Mouse (Mus musculus) limb, embryonic 13.5 days (tissue): Measurements from ENCODE around the gene Methig1. TPM values are rescaled to one million over a fixed set of nuclear protein-coding genes. Genes with fewer than 3 reads are reported as not detected.
"Not testable (repeated sequence)": the region's sequence is repeated elsewhere in the genome, so short reads cannot be mapped to it uniquely, and the experiment has no call there.

Experiments used
- ATAC-seq: fragments of 200-750 bp; cut with Nextera tagmentation; 2 replicates; pipeline ENCODE4 v1.8.0; 2017; ENCODE audit warnings: low read depth, moderate number of reproducible peaks, moderate TSS enrichment; ENCODE audit not compliant: low FRiP score
- H3K27ac ChIP-seq: fragments of 300-500 bp; sonication (generic); 2 replicates; pipeline ENCODE4 v1.5.1; 2015; ENCODE audit warnings: inconsistent platforms, mild to moderate bottlenecking, moderate library complexity
- H3K27me3 ChIP-seq: fragments of 300-500 bp; sonication (generic); 2 replicates; pipeline ENCODE4 v1.6.1; 2015; ENCODE audit warnings: mild to moderate bottlenecking, inconsistent platforms
- H3K36me3 ChIP-seq: fragments of 300-500 bp; sonication (generic); 2 replicates; pipeline ENCODE4 v1.6.1; 2015; ENCODE audit warnings: inconsistent platforms, mild to moderate bottlenecking, moderate library complexity
- H3K4me1 ChIP-seq: fragments of 300-500 bp; sonication (generic); 2 replicates; pipeline ENCODE4 v1.6.1; 2015; ENCODE audit warnings: inconsistent platforms
- H3K4me2 ChIP-seq: fragments of 300-500 bp; sonication (generic); replicated peaks from 2 replicates; pipeline ENCODE4 v1.6.1; 2015; ENCODE audit warnings: inconsistent platforms, mild to moderate bottlenecking, moderate library complexity
- H3K4me3 ChIP-seq: fragments of 300-500 bp; sonication (generic); 2 replicates; pipeline ENCODE4 v1.5.1; 2015; ENCODE audit warnings: moderate library complexity, mild to moderate bottlenecking, inconsistent platforms
- H3K9ac ChIP-seq: fragments of 300-500 bp; sonication (generic); 2 replicates; pipeline ENCODE4 v1.6.1; 2015; ENCODE audit warnings: mild to moderate bottlenecking, inconsistent platforms
- H3K9me3 ChIP-seq: fragments of 300-500 bp; sonication (generic); 2 replicates; pipeline ENCODE4 v1.6.1; 2016; ENCODE audit warnings: inconsistent platforms
- WGBS: fragments of 180-500 bp; shearing (Covaris S2); methylation state at CpG from one replicate; pipeline ENCODE4 v1.1.7; 2015; 5-methylcytosine and 5-hydroxymethylcytosine counted together
- polyA plus RNA-seq: library from polyadenylated mRNA; unstranded; fragments of >200 nt; fragmentation: Nextera tagmentation; extraction: Ambion mirVana; gene quantifications from 2 replicates; pipeline ENCODE4 v1.2.1, GENCODE M21; 2015

The Methig1 gene
- polyA plus RNA-seq, 1 experiment from 2014 or later = 0.10 TPM

DNA sequence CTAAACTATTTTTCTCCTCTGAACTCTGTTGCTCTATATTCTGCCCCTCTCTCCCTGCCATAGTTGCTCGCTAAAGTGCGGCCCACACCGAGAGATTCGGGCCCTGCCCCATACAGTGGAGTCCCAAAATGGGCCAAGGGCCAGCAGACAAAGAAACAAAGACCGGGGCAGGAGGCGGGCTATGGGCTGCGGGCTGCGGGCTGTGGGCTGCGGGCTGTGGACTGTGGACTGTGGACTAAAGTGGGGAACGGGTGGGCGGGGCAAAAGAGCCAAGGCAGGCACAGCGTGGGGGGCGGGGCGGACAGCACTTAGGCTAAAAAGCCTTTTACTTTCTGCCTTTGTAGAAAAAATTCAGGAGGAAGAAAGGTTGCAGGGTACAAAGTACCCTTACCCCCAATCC is 6.2 kb upstream of the Methig1 start:
- ATAC-seq = no peak
- peak overlapping the region; percentile 44; the same call in 1 of the 2 replicates for H3K27ac ChIP-seq
- peaks cover 4% of the 10 kb centered on the region; the same call in 1 of the 2 replicates for H3K9me3 ChIP-seq
- H3K9ac ChIP-seq = no peak overlapping the region
- H3K36me3 ChIP-seq = no peaks in the 10 kb centered on the region
- H3K27me3 ChIP-seq = no peaks in the 10 kb centered on the region
- WGBS = 58% methylated on average over 14 of the region's 14 CpGs
- H3K4me2 ChIP-seq = 0 out of 2 replicates have a peak overlapping the region, but pooled peaks have one; percentile 11
- H3K4me3 ChIP-seq = no peak overlapping the region
- H3K4me1 ChIP-seq = peaks cover 12% of the 10 kb centered on the region

DNA sequence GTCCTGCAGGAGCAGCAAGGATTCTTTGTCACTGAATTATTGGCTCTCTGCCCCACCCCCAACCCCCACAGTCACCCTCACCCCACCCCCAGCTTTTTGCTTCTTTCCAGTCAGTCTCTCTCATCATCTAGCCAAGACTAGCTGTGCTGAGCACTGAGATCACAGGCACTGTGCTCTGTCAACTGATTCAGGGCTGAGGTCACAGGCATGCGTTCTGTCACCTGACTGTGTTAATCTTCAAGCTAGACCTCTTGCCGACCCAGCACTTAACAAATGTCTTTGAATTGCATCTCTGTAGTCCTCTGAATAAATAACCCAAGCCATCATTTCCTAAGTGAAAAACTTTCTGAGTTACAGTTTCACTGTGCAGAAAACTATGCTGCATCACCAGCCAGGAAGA is 3.5 kb upstream of the Methig1 start:
- peaks cover 16% of the 10 kb centered on the region for H3K4me1 ChIP-seq
- H3K9me3 ChIP-seq = peaks cover 4% of the 10 kb centered on the region; the same call in 1 of the 2 replicates
- no peak overlapping the region for H3K9ac ChIP-seq
- no peaks in the 10 kb centered on the region for H3K27me3 ChIP-seq
- H3K4me3 ChIP-seq = no peak overlapping the region
- WGBS = 29% methylated on average over 2 of the region's 2 CpGs
- no peak for ATAC-seq
- no peaks in the 10 kb centered on the region for H3K36me3 ChIP-seq
- no peak overlapping the region for H3K4me2 ChIP-seq
- H3K27ac ChIP-seq = no peak overlapping the region

DNA sequence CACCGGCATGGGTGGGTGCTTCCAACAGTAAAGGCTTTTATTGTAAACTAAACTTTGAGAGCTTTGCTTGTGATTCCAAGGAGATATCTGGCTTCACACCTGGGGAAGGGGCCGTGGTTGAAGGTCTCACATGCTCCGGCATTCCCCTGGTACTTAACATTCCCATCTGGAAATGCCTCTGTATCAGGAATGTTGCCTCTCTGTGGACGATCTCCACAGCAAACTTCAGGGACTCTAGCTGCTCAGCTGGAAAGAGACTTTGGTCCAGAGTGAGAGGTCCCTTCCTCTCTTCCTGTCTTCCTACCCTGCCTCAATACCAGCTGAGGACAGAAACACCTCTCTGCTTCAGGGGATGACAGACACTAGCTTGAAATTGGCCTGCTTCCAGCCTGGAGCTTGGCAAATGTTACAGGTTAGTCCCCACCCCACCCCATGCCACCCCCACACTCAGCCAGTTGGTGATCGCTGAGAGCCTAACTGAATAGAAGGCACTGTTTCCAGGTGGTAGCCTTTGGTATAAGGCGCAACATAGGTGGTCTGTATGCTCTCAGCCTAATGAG is 1.4 kb upstream of the Methig1 start:
- no peak for ATAC-seq
- no peak overlapping the region for H3K4me3 ChIP-seq

DNA sequence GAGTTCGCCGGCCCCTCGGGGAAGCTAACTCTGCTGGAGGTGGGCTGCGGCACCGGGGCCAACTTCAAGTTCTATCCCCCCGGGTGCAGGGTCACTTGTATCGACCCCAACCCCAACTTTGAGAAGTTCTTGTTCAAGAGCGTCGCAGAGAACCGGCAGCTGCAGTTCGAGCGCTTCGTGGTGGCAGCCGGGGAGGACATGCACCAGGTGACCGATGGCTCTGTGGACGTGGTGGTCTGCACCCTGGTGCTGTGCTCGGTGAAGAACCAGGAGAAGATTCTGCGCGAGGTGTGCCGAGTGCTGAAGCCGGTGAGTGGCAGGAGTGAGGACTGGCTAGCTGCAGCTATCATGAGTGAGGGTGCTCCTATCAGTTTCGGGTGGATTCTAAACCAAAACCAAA is 450 bp downstream of the Methig1 start:
- not testable (repeated sequence) for H3K27me3 ChIP-seq, H3K36me3 ChIP-seq, H3K9ac ChIP-seq, H3K27ac ChIP-seq, H3K4me3 ChIP-seq, H3K4me2 ChIP-seq, H3K9me3 ChIP-seq, ATAC-seq
- WGBS = 90% methylated on average over 22 of the region's 22 CpGs
- H3K4me1 ChIP-seq = peaks cover 12% of the 10 kb centered on the region

More for the DNA sequence above, 1.4 kb upstream of the Methig1 start:
- no peak overlapping the region for H3K27ac ChIP-seq
- no peaks in the 10 kb centered on the region for H3K36me3 ChIP-seq
- WGBS = 39% methylated on average over 6 of the region's 6 CpGs
- no peaks in the 10 kb centered on the region for H3K27me3 ChIP-seq
- peaks cover 12% of the 10 kb centered on the region for H3K4me1 ChIP-seq
- no peak overlapping the region for H3K4me2 ChIP-seq
- no peak overlapping the region for H3K9ac ChIP-seq
- no peaks in the 10 kb centered on the region for H3K9me3 ChIP-seq

DNA sequence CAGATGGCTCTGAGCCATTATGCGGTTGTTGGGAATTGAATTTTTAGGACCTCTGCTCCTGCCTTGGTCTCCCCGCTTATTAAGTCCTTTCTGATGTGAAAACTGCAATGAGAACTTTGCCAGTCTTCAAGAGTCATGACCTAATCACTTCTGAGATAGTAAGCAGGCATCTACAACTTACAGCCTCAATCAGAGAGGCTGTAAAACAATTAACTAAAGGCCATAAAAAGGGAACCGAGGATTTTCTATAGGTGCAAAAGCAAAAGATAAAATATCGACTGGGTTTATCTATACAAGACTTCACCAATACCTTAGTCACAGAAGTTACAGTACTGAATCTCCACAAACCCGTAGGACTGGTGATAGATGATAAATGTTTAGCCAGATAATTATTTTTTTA is 2.9 kb downstream of the Methig1 start:
- no peaks in the 10 kb centered on the region for H3K9me3 ChIP-seq
- no peaks in the 10 kb centered on the region for H3K27me3 ChIP-seq
- no peaks in the 10 kb centered on the region for H3K36me3 ChIP-seq
- no peak overlapping the region for H3K4me3 ChIP-seq
- no peak overlapping the region for H3K27ac ChIP-seq
- peaks cover 20% of the 10 kb centered on the region for H3K4me1 ChIP-seq
- 37% methylated on average over 5 of the region's 5 CpGs for WGBS
- H3K4me2 ChIP-seq = no peak overlapping the region
- ATAC-seq = no peak
- H3K9ac ChIP-seq = no peak overlapping the region

DNA sequence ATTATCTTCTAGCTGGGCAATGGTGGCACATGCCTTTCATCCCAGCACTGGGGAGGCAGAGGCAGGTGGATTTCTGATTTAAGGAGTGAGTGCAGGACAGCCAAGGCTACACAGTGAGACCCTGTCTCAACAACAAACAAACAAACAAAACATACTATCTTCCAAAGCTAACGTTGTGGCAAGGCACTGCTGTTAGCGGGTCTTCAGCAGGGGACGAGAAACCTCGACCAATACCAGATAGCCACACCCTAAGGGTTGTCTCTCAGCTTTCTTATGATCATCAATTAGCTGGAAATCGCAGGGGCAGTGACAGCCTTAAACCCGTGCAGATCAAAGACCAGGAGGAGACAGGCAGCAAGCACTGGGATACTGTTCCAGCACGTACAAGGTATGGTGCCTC is 11.3 kb downstream of the Methig1 start, which contains the start of gene Higd1c:
Gene Higd1c, plus strand, starts transcription at position 301 of the 400 bp plus-strand sequence.
- ATAC-seq = no peak
- Histone ChIP-seq H3K27me3 (peaks cover 5% of the 10 kb centered on the region; the same call in 1 of the 2 replicates), H3K27ac (no peak within 1 kb of the TSS), H3K4me3 (no peak within 1 kb of the TSS), H3K4me2 (no peak within 1 kb of the TSS), H3K4me1 (peaks cover 7% of the 10 kb centered on the region; the same call in 1 of the 2 replicates), H3K9ac (no peak within 1 kb of the TSS), H3K9me3 (no peaks in the 10 kb centered on the region; the same call in 1 of the 2 replicates), H3K36me3 (no peaks in the 10 kb centered on the region)
- 48% methylated on average over 7 of the region's 7 CpGs for WGBS

DNA sequence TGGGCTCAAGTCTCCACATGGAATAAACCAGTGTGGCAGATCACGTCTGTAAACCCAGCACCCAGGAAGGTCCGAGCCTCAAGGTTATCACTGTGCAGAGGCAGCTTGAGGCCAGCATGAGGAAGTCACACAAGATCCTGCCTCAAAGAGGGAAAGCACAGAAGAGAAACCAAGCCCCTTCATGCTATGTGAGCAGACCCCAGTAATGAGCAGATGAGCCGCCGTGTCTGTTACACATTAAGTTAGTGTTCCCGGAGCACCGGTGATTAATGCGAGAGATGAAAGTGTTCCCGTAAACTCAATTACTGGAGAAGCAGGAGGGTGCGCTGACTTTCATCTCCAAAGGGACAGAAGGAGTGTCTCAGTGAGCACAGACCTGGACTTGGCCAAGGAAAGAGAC is 13.0 kb downstream of the Methig1 start:
- not testable (repeated sequence) for H3K27ac ChIP-seq, H3K9ac ChIP-seq, H3K4me3 ChIP-seq, H3K4me2 ChIP-seq, H3K4me1 ChIP-seq, ATAC-seq, H3K27me3 ChIP-seq, H3K36me3 ChIP-seq, H3K9me3 ChIP-seq
- 14% methylated on average over 9 of the region's 9 CpGs for WGBS

DNA sequence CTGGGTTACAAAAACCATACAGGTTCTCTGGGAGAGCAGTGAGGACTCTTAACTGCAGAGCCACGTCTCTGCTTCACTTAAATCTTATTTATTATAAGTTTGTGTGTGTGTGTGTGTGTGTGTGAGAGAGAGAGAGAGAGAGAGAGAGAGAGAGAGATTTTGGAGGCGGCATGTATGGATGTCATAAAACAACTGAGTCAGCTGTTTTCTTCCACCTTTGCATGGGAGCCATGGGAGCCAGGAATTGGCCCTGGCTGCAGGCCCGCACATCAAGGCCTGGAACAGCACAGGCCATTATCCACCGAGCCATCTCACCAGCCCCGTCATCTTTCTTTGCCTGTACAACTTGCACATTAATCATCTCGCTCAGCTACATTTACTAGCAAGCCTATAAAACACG is 14.2 kb downstream of the Methig1 start:
- no peak overlapping the region for H3K4me3 ChIP-seq
- no peak overlapping the region for H3K27ac ChIP-seq
- peaks cover 5% of the 10 kb centered on the region; the same call in 1 of the 2 replicates for H3K27me3 ChIP-seq
- no peak for ATAC-seq
- no peaks in the 10 kb centered on the region for H3K4me1 ChIP-seq
- no peaks in the 10 kb centered on the region; the same call in 1 of the 2 replicates for H3K9me3 ChIP-seq
- 22% methylated on average over 7 of the region's 7 CpGs for WGBS
- no peaks in the 10 kb centered on the region for H3K36me3 ChIP-seq
- no peak overlapping the region for H3K9ac ChIP-seq
- H3K4me2 ChIP-seq = no peak overlapping the region

DNA sequence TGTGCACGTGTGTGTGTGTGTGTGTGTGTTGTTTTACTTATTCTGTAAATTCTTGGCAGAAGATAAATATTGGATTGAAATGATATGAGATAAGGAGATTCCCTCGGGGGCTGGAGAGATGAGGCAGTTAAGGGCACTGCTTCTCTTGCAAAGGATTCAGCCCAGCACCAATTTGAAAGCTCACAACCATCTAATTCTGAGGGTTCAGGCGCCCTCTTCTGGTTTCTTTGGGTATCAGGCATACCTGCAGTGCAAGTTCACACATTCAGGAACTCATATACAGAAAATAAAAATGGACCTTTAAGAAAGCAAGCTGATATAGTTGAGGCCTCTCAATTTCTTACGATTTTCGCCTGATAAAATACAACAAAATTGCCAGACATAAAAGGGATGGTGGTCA is 22.1 kb downstream of the Methig1 start:
- WGBS = 22% methylated on average over 5 of the region's 5 CpGs
- Histone ChIP-seq H3K9ac (no peak overlapping the region), H3K4me3 (no peak overlapping the region), H3K36me3 (no peaks in the 10 kb centered on the region), H3K4me1 (no peaks in the 10 kb centered on the region), H3K27ac (no peak overlapping the region), H3K9me3 (peaks cover 3% of the 10 kb centered on the region), H3K27me3 (no peaks in the 10 kb centered on the region), H3K4me2 (no peak overlapping the region)
- ATAC-seq = no peak

DNA sequence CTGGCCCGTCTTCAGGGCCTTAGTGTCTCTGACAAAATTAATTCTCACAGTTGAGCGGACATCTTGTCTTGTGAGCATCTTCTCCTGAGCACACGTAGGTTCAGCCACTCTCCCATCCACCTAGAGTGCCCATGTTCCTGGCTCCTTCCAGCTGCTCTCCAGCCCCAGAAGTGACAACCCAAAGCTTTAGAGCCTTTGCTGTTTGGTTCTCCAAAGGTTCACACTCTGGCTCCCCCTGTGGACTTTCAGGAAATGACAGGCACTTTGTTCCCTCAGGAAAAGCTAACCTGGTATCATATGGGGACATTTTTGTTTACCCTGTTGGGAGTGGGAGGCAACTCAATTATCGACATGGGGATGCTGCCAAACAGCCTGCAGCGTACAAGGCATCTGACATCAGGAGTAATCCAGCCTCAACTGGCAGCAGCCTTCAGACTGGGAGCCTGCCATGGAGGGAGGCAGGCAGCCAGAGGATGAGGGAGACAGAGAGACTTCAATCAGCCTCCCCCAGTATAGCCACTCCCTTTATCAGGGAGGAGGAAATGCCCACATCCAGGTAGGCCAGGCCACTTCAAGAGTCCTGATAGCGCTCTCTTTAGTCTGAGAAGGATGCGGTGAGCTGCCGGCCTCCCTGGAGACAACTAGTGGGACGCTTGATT is 25.0 kb downstream of the Methig1 start:
- H3K9me3 ChIP-seq, H3K4me3 ChIP-seq, ATAC-seq, H3K4me1 ChIP-seq, H3K9ac ChIP-seq, H3K27ac ChIP-seq, H3K36me3 ChIP-seq, H3K27me3 ChIP-seq, H3K4me2 ChIP-seq: not testable (repeated sequence)
- WGBS = 42% methylated on average over 4 of the region's 9 CpGs

DNA sequence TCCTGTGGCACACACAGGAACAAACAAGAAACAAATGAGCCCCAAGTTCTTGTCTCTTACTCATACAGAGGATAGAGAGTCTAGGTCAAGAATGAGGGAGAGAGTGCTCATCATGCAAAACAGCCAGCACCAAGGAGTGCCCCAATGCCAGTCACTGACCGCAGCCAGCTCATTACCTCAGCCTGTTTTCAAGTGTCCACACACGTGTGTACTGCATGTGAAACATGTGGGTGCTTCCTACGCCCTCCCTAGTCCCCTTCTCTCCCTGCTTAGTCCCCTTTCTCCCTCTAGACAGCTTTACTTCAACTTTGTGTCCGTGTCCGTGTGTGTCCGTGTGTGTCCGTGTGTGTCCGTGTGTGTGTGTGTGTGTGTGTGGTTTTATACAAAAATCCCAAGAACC is 26.7 kb downstream of the Methig1 start:
- Histone ChIP-seq H3K27ac (no peak overlapping the region), H3K9me3 (no peaks in the 10 kb centered on the region)
- ATAC-seq = no peak

DNA sequence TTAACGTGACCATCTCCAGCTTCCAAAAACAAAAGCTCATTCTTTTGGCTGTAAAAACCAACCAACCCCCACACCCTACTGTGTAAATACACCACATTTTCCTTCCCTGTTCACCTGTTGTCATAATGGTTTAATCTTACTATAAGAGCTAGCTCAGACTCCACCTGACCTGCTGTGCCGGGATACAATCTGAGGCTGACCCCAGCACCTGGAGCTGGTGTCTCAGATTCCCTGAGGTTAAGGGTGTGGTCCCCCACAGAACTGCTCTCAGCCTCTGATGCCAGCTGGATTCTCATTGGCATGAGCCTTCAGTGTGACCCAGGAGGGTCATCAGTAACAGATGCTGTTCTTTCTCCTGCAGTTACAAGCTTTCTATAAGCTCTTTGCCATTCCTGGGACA is 27.2 kb downstream of the Methig1 start:
- H3K9me3 ChIP-seq = no peaks in the 10 kb centered on the region
- H3K9ac ChIP-seq = no peak overlapping the region
- no peak overlapping the region for H3K27ac ChIP-seq
- ATAC-seq = no peak
- no peaks in the 10 kb centered on the region for H3K36me3 ChIP-seq
- no peaks in the 10 kb centered on the region for H3K4me1 ChIP-seq
- 69% methylated on average over 2 of the region's 2 CpGs for WGBS
- H3K4me3 ChIP-seq = no peak overlapping the region
- no peaks in the 10 kb centered on the region for H3K27me3 ChIP-seq
- H3K4me2 ChIP-seq = no peak overlapping the region

More for the DNA sequence above, 26.7 kb downstream of the Methig1 start:
- no peaks in the 10 kb centered on the region for H3K4me1 ChIP-seq
- no peaks in the 10 kb centered on the region for H3K36me3 ChIP-seq
- no peaks in the 10 kb centered on the region for H3K27me3 ChIP-seq
- H3K4me2 ChIP-seq = no peak overlapping the region
- no peak overlapping the region for H3K4me3 ChIP-seq
- WGBS = 86% methylated on average over 8 of the region's 8 CpGs
- no peak overlapping the region for H3K9ac ChIP-seq

DNA sequence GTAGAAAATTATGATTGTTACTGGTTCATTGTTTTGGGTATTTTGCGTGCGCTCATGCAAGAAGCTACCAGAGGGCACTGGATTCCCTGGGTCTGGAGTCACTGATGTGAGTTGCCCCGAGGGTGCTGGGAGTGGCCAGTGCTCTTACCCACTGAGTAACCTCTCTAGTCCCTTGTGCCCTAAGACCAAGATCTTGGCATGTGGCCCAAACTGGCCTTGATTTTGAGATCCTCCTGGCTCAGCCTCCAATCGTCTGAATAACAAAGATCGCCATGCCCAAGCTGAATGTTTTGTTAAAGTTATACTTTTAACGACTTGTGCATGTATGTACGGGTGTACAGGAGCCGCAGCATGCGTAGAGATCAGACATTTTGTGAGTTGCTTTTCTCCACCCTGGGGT is 32.8 kb downstream of the Methig1 start:
- Histone ChIP-seq H3K27ac (no peak overlapping the region), H3K36me3 (no peaks in the 10 kb centered on the region), H3K9ac (no peak overlapping the region), H3K4me2 (no peak overlapping the region), H3K4me3 (no peak overlapping the region), H3K9me3 (no peaks in the 10 kb centered on the region), H3K27me3 (no peaks in the 10 kb centered on the region), H3K4me1 (0 out of 2 replicates have a peak, but pooled peaks cover 3% of the 10 kb centered on the region)
- no peak for ATAC-seq
- WGBS = 86% methylated on average over 9 of the region's 9 CpGs
